Mouse (Mus musculus) common myeloid progenitor, adult 5-6 weeks (primary cell): Measurements from ENCODE around the gene Mycbp2. TPM values are rescaled to one million over a fixed set of nuclear protein-coding genes. Genes with fewer than 3 reads are reported as not detected.

Source experiments
- ATAC-seq: replicated peaks from 2 replicates; pipeline ENCODE4 v1.8.0; 2016; ENCODE audit warnings: low read depth, mild to moderate bottlenecking, moderate TSS enrichment, inconsistent platforms; ENCODE audit not compliant: poor library complexity, severe bottlenecking
- total RNA-seq: library from RNA; stranded (forward); fragments of 200-1000, 187-1606 nt; gene quantifications from 2 replicates; pipeline ENCODE4 v1.2.3, GENCODE M21; 2017

The Mycbp2 gene
- total RNA-seq, 1 experiment from 2014 or later = 74.2 TPM

GRCm38 (mm10) chr14:103079209-103079977 lies 267.2 kb downstream of the Mycbp2 start:
- no peak for ATAC-seq

- ATAC-seq = no peak
Measured at GRCm38 (mm10) chr14:103078006-103078912, 268.4 kb downstream of the Mycbp2 start.

GRCm38 (mm10) chr14:103077272-103078005 lies 269.2 kb downstream of the Mycbp2 start:
- no peak; the same call in 1 of the 2 replicates for ATAC-seq

GRCm38 (mm10) chr14:103075166-103075565 lies 271.4 kb downstream of the Mycbp2 start:
- ATAC-seq = no peak

GRCm38 (mm10) chr14:103073825-103074224 lies 272.8 kb downstream of the Mycbp2 start:
- ATAC-seq = no peak

- ATAC-seq = no peak
Measured at GRCm38 (mm10) chr14:103072731-103073130, 273.9 kb downstream of the Mycbp2 start.

- ATAC-seq = no peak
Measured at GRCm38 (mm10) chr14:103071471-103071870, 275.1 kb downstream of the Mycbp2 start.

- peak; percentile 43 for ATAC-seq
Measured at GRCm38 (mm10) chr14:103070790-103071189, 275.8 kb downstream of the Mycbp2 start.

GRCm38 (mm10) chr14:103069864-103070611 lies 276.6 kb downstream of the Mycbp2 start, which contains the start of gene Cln5:
Gene Cln5 (plus strand): TSS chr14:103070216.
- ATAC-seq = peak; percentile 82

- ATAC-seq = peak; percentile 4
Measured at GRCm38 (mm10) chr14:103069465-103069863, 277.1 kb downstream of the Mycbp2 start.

GRCm38 (mm10) chr14:103065294-103066167 lies 281.1 kb downstream of the Mycbp2 start:
- peak; percentile 40 for ATAC-seq

Other genes with a start within 250 kb of the Mycbp2 start
- 65.8 and 88.0 TPM in 2 replicates for gene Fbxl3, start 247.2 kb downstream of the Mycbp2 start, total RNA-seq
- not detected in 2 replicates for gene Scel, start 166.5 kb upstream of the Mycbp2 start, total RNA-seq